In the genomic region with DNA sequence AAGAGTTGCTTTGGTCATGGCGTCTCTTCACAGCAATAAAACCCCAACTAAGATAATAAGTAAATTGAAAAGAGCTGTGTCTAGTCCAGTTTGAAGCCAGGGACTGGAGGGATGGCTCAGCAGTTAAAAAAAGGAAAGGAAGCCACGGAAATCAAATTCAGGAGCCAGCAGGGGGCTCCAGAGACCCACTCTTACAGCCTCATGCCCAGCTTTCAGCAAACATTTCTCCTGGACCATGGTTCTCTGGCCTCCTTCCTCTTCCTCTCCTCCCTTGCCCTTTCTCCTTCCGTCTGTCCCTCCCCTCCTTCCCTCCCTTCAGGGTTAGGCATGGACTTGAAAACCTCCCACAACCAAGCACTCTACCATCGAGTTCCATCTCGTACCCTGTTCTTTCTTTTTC, we compare ENCODE assay signal across 10 mouse cellular contexts.
DNase-seq lines count a peak whose midpoint lies in the region; ATAC-seq lines count a peak whose summit lies in the region.
"Had no signal": no experiment of that assay in that cellular context is flagged by ENCODE, and none has a peak within 500 bp of the region (broad histone marks: within the 10 kb centered on the region; RNA-seq: fewer than 3 reads in every experiment).

No protein-coding gene starts in this region.

- no peaks in the 10 kb centered on the region for H3K36me3 ChIP-seq in hindbrain, embryonic 10.5 days
- H3K36me3 ChIP-seq in hindbrain, embryonic 16.5 days (ENCODE audit: control insufficient read depth, insufficient read depth, low read length), result no peaks in the 10 kb centered on the region
- H3K36me3 ChIP-seq: limb, embryonic 15.5 days had no signal

- no peak overlapping the region for H3K4me2 ChIP-seq in hindbrain, embryonic 16.5 days (ENCODE audit: low read length)
- H3K4me2 ChIP-seq: limb, embryonic 15.5 days had no signal

- WGBS in hindbrain, embryonic 10.5 days, result 66% methylated on average over 5 of the region's 5 CpGs
- 65% methylated on average over 5 of the region's 5 CpGs for WGBS in hindbrain, embryonic 16.5 days

- no peak overlapping the region for H3K4me3 ChIP-seq in hindbrain, embryonic 10.5 days
- no peak overlapping the region for H3K4me3 ChIP-seq in hindbrain, embryonic 16.5 days (ENCODE audit: low read length)
- H3K4me3 ChIP-seq: erythroblast, embryonic 14.5 days; limb, embryonic 15.5 days had no signal

- no peaks in the 10 kb centered on the region for H3K4me1 ChIP-seq in hindbrain, embryonic 10.5 days (replicated peaks)
- H3K4me1 ChIP-seq in hindbrain, embryonic 16.5 days (ENCODE audit: control insufficient read depth, insufficient read depth, low read depth, low read length), result no peaks in the 10 kb centered on the region
- H3K4me1 ChIP-seq: limb, embryonic 15.5 days had no signal

- no peaks in the 10 kb centered on the region for H3K27me3 ChIP-seq in hindbrain, embryonic 10.5 days (ENCODE audit: insufficient read depth, poor library complexity, severe bottlenecking)
- no peaks in the 10 kb centered on the region for H3K27me3 ChIP-seq in hindbrain, embryonic 16.5 days (replicated peaks; ENCODE audit: control insufficient read depth, insufficient read depth, low read length)

- H3K27ac ChIP-seq in hindbrain, embryonic 10.5 days, result no peak overlapping the region
- no peak overlapping the region for H3K27ac ChIP-seq in hindbrain, embryonic 16.5 days (ENCODE audit: low read depth, low read length)
- H3K27ac ChIP-seq: limb, embryonic 15.5 days had no signal

- ATAC-seq in hindbrain, embryonic 16.5 days, result no peak

- H3K9ac ChIP-seq in hindbrain, embryonic 16.5 days (ENCODE audit: low read depth, low read length), result no peak overlapping the region
- H3K9ac ChIP-seq: limb, embryonic 15.5 days had no signal

- no peaks in the 10 kb centered on the region for H3K9me3 ChIP-seq in hindbrain, embryonic 10.5 days
- no peaks in the 10 kb centered on the region for H3K9me3 ChIP-seq in hindbrain, embryonic 16.5 days (ENCODE audit: control insufficient read depth, low read length)
- H3K9me3 ChIP-seq: limb, embryonic 15.5 days had no signal

- DNase-seq in hindbrain, embryonic 10.5 days (ENCODE audit: low spot score), result peak; percentile 47
- peak; percentile 45 for DNase-seq in MN1 (ENCODE audit: low spot score)
- peak; percentile 80 to 85 for DNase-seq in cerebellum, postnatal 25 days
- peak; percentile 77 for DNase-seq in kidney, postnatal 4 days
- DNase-seq in lung, postnatal 10 days, result peak; percentile 28
- no peak for DNase-seq in spleen, postnatal 36 days (ENCODE audit: low spot score in 2 of 2)
- DNase-seq in urinary bladder, postnatal 10 days (ENCODE audit: low spot score), result no peak

Comparison
In these comparisons a context has a peak if more than half of its experiments do, and no peak if none do; other contexts are left out.
1. DNase-seq: peak in hindbrain, embryonic 10.5 days (single experiment), MN1 (single experiment), cerebellum, postnatal 25 days (2 of 2), kidney, postnatal 4 days (2 of 2) and lung, postnatal 10 days (single experiment); none in spleen, postnatal 36 days (0 of 2) and urinary bladder, postnatal 10 days (single experiment).